Mouse (Mus musculus) limb, embryonic 11.5 days (tissue): ENCODE results near the gene Grin2a. TPM values are rescaled to one million over a fixed set of nuclear protein-coding genes. Genes with fewer than 3 reads are reported as not detected.

Experiments
- ATAC-seq: fragments of 200-750 bp; cut with Nextera tagmentation; 2 replicates; pipeline ENCODE4 v1.8.0; 2017; ENCODE audit warnings: low read depth; ENCODE audit not compliant: insufficient number of reproducible peaks, low FRiP score, low TSS enrichment
- DNase-seq: peaks from one replicate; pipeline ENCODE4 v3.0.0-alpha.2; 2015; ENCODE audit warnings: low spot score
- H3K27ac ChIP-seq: fragments of 300-500 bp; sonication (generic); replicated peaks from 2 replicates; pipeline ENCODE4 v1.5.1; 2014; ENCODE audit warnings: low read depth, mild to moderate bottlenecking, low read length
- H3K27me3 ChIP-seq: fragments of 300-500 bp; sonication (generic); 2 replicates; pipeline ENCODE4 v1.6.1; 2014; ENCODE audit warnings: mild to moderate bottlenecking, low read length, mixed read lengths; ENCODE audit not compliant: control insufficient read depth, insufficient read depth
- H3K36me3 ChIP-seq: fragments of 300-500 bp; sonication (generic); 2 replicates; pipeline ENCODE4 v1.6.1; 2014; ENCODE audit warnings: mild to moderate bottlenecking, low read length, moderate library complexity, mixed read lengths; ENCODE audit not compliant: control insufficient read depth, insufficient read depth
- H3K4me1 ChIP-seq: fragments of 300-500 bp; sonication (generic); 2 replicates; pipeline ENCODE4 v1.6.1; 2014; ENCODE audit warnings: low read length, mixed read lengths; ENCODE audit not compliant: control insufficient read depth, insufficient read depth
- H3K4me2 ChIP-seq: fragments of 300-500 bp; sonication (generic); 2 replicates; pipeline ENCODE4 v1.6.1; 2014; ENCODE audit warnings: low read depth, mild to moderate bottlenecking, moderate library complexity; ENCODE audit not compliant: severe bottlenecking
- H3K4me3 ChIP-seq: fragments of 300-500 bp; sonication (generic); 2 replicates; pipeline ENCODE4 v1.5.1; 2014; ENCODE audit warnings: low read depth, low read length
- H3K9ac ChIP-seq: fragments of 300-500 bp; sonication (generic); 2 replicates; pipeline ENCODE4 v1.6.1; 2014; ENCODE audit warnings: mild to moderate bottlenecking, low read length
- H3K9me3 ChIP-seq: fragments of 300-500 bp; sonication (generic); 2 replicates; pipeline ENCODE4 v1.6.1; 2016; ENCODE audit warnings: low read length; ENCODE audit not compliant: control insufficient read depth
- WGBS: fragments of 180-500 bp; shearing (Covaris S2); extraction: QIAGEN DNeasy Blood & Tissue Kit; methylation state at CpG from one replicate; pipeline ENCODE4 v1.1.7; 2014; 5-methylcytosine and 5-hydroxymethylcytosine counted together
- polyA plus RNA-seq: library from polyadenylated mRNA; unstranded; fragments of >200 nt; fragmentation: Nextera tagmentation; extraction: Ambion mirVana; gene quantifications from 2 replicates; pipeline ENCODE4 v1.2.1, GENCODE M21; 2014

Gene Grin2a
- polyA plus RNA-seq, 1 experiment from 2014 or later: 0.16 TPM

DNA sequence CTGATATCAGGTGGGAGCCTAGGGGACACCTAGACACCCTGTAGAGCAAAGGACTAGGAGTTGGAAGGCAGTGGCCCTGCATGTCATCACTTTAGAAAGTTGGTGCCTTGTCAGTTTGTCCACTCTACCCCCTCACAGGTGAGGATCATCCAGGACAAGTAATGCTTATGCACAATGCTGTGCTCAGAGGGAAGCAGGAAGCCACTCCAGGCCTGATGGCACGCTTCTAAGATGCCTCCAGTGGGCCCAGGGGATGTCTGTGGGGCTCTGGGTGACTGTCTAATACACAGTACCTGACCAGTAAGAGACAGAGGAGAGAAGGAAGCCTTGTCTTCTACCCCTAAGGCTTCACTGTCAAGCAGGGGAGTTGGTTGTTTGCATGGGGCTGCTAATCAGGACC lies 7.6 kb upstream of the Grin2a start:
- Histone ChIP-seq H3K9me3 (no peaks in the 10 kb centered on the region), H3K4me1 (no peaks in the 10 kb centered on the region), H3K36me3 (no peaks in the 10 kb centered on the region), H3K4me2 (no peak overlapping the region), H3K27me3 (no peaks in the 10 kb centered on the region), H3K9ac (no peak overlapping the region), H3K27ac (no peak overlapping the region), H3K4me3 (no peak overlapping the region)
- no peak for ATAC-seq
- DNase-seq: no peak
- WGBS: 65% methylated on average over 1 of the region's 1 CpGs

DNA sequence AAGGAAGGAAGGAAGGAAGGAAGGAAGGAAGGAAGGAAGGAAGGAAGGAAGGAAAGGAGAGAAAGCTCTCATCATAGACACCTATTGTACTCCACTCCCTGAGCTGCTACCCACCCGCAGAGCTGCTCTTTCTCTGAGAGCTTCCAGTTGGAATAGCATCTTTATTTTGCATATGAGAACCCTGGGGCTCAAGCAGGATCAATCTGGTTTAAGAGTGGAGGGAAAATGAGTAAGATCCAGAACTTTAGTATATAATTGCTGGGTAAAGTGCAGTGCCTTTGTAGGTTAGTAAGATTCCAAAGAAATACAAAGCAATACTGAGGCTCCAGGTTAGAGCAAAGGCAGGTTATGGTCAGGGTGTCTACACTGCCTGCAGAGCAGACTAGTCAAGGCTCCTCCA lies 6.2 kb upstream of the Grin2a start:
- 61% methylated on average over 1 of the region's 1 CpGs for WGBS
- no peaks in the 10 kb centered on the region for H3K4me1 ChIP-seq
- ATAC-seq (no peak), DNase-seq (no peak)
- H3K4me2 ChIP-seq: no peak overlapping the region
- H3K9me3 ChIP-seq: no peaks in the 10 kb centered on the region
- peaks cover 4% of the 10 kb centered on the region; the same call in 1 of the 2 replicates for H3K27me3 ChIP-seq
- H3K9ac ChIP-seq: no peak overlapping the region
- no peak overlapping the region for H3K4me3 ChIP-seq
- H3K27ac ChIP-seq: no peak overlapping the region
- no peaks in the 10 kb centered on the region for H3K36me3 ChIP-seq

DNA sequence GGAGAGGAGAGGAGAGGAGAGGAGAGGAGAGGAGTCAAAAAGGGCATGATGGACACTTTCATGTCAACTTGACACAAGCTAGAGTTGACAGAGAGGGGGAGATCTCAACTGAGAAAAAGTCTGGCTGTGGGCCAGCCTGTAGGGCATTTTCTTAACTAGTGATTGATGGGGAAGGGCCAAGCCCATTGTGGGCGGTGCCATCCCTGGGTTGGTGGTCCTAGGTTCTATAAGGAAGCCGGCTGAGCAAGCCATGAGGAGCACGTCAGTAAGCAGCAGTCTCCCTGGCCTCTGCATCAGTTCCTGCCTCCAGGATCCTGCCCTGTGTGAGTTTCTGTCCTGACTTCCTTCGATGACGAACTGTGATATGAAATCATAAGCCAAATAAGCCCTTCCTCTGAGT lies 4.6 kb upstream of the Grin2a start:
- 70% methylated on average over 5 of the region's 5 CpGs for WGBS
- ATAC-seq (no peak), DNase-seq (no peak)
- no peaks in the 10 kb centered on the region; the same call in 1 of the 2 replicates for H3K4me1 ChIP-seq
- no peaks in the 10 kb centered on the region for H3K9me3 ChIP-seq
- no peaks in the 10 kb centered on the region for H3K36me3 ChIP-seq
- no peak overlapping the region for H3K9ac ChIP-seq
- no peak overlapping the region for H3K27ac ChIP-seq
- no peak overlapping the region for H3K4me2 ChIP-seq
- no peak overlapping the region for H3K4me3 ChIP-seq
- H3K27me3 ChIP-seq: peaks cover 20% of the 10 kb centered on the region

DNA sequence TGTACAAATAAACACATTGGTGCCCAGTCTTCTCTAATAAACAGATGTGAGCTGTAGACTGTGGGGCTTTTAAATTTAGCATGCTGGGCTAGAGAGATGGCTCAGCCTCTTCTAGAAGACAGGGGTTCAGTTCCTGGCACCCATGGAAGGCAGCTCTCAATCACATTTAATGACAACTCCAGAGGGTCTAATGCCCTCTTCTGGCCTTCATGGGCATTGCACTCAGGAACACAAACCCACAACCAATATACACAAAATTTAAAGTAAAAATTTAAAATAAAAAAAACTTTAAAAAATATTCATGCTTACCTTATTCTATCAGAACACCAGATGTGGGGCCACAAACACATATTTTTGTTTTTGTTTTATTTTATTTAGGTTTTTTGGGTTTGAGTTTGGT lies 2.6 kb upstream of the Grin2a start:
- Histone ChIP-seq H3K4me1 (peaks cover 8% of the 10 kb centered on the region), H3K9me3 (no peaks in the 10 kb centered on the region), H3K9ac (no peak overlapping the region), H3K4me2 (no peak overlapping the region), H3K4me3 (no peak overlapping the region), H3K36me3 (no peaks in the 10 kb centered on the region), H3K27me3 (peaks cover 40% of the 10 kb centered on the region), H3K27ac (no peak overlapping the region)
- DNase-seq (no peak), ATAC-seq (no peak)

DNA sequence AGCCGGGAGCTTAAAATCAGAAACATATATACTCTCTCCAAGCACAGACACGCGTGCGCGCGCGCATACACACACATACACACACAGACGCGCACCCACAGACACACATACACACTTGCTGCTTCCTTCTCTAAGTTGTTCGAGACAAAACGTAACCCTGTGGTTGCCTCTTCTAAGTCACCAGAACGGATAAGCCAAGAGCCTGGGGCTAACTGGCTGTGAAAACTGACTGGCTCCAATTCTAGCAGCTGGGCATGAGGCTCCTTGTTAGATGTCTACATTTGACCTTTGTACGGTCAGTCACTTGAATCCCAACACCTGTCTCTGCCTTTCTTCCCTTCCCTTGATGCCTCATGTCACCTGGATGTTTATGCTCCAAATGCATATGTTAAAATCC lies 452 bp upstream of the Grin2a start:
- Histone ChIP-seq H3K36me3 (no peaks in the 10 kb centered on the region), H3K4me2 (peak overlapping the region; percentile 58), H3K9ac (no peak overlapping the region), H3K27me3 (peaks cover 59% of the 10 kb centered on the region), H3K4me1 (peaks cover 15% of the 10 kb centered on the region), H3K27ac (no peak overlapping the region), H3K9me3 (no peaks in the 10 kb centered on the region), H3K4me3 (peak overlapping the region; percentile 30)
- DNase-seq: no peak
- WGBS: 25% methylated on average over 13 of the region's 13 CpGs
- ATAC-seq: no peak

DNA sequence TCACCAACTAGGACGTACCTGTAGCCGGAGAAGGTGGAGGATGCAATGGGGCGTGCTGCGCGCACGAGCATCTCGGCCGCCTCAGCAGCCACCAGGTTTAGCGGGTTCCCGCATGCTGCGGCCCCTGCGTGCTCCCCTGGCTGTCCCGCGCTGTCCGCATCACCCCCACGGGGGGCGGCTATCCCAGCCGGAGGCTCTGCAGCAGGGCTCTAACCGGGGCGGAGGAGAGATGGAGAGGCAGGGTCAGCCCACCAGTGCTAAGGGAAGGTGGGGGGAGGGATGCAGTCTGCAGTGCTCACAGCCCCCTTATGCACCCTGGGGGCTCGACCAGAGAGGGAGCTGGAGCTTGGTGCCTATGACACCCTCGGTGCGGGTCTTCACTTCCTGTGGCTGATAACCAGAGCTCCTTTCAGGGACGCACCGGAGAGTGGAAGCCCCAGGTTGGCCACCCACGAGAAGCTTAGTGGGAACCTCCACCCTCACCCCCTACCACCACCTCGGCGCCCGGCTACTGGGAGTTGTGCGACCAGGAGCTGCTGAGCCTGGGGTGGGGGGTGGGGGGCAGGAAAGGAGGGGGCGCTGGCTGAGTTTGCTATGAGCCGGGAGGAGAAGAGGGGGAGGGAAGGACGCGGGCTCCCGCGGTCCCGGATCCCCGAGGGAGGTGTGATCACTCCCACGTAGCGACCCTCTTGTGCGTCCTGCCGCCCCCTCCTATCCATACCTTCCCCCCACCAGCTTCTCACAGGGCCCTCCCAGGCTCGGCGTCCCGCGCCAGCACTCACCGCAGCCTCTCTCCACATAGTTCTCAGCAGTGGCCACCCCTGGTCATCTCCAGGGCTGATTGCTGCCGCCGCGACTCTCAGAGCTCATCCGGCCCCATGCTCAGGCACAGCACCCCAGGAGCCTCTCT lies 1.1 kb downstream of the Grin2a start:
- H3K4me3 ChIP-seq: peak overlapping the region; percentile 30
- H3K27me3 ChIP-seq: peaks cover 59% of the 10 kb centered on the region
- no peak overlapping the region for H3K27ac ChIP-seq
- peaks cover 15% of the 10 kb centered on the region for H3K4me1 ChIP-seq
- H3K9me3 ChIP-seq: no peaks in the 10 kb centered on the region
- DNase-seq: no peak
- ATAC-seq: no peak
- H3K4me2 ChIP-seq: peak overlapping the region; percentile 58
- no peaks in the 10 kb centered on the region for H3K36me3 ChIP-seq
- WGBS: under 1% methylated on average over 44 of the region's 51 CpGs
- no peak overlapping the region for H3K9ac ChIP-seq

DNA sequence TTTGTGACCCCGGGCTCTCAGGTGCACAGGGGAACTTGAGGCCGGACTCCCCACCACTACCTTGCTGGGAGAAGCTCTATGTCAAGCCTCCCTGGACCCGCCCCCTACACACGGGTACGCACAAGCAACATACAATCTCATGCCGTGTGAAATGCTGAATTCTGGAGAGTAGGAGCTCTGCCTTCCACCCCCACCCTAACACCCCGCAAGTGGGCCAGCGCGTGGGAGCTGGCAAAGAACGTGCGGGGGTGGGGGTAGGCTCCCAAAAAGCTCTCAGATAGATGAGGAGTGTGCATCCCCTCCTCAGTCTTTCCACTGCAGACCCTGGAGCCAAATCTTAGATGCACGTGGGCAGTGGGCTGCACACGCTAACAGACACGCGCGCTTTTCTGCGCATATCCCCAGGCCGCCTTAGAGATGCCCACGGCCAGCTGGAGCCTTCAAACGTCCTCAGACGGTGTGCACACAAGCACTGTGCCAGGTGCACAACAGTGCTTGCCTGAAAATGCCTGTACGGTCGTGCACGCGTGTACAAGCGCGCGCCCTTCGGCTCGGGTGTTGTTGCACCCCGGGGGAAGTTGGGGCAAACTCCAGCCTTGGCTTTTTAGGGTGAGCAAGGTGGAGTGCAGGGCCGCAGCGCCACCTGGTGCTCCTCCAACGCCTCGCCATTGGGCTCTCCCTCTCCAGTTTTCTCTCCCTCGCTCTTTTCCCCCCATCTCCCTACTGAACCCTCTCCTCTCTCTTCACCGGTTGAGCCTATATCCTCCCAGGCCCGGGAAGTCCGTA lies 1.9 kb downstream of the Grin2a start:
- peak overlapping the region; percentile 30 for H3K4me3 ChIP-seq
- H3K36me3 ChIP-seq: no peaks in the 10 kb centered on the region
- DNase-seq (peak; percentile 77), ATAC-seq (peak; percentile 56)
- peaks cover 59% of the 10 kb centered on the region for H3K27me3 ChIP-seq
- H3K27ac ChIP-seq: no peak overlapping the region
- under 1% methylated on average over 39 of the region's 39 CpGs for WGBS
- H3K4me2 ChIP-seq: peak overlapping the region; percentile 58
- no peak overlapping the region for H3K9ac ChIP-seq
- peaks cover 15% of the 10 kb centered on the region for H3K4me1 ChIP-seq
- H3K9me3 ChIP-seq: no peaks in the 10 kb centered on the region

DNA sequence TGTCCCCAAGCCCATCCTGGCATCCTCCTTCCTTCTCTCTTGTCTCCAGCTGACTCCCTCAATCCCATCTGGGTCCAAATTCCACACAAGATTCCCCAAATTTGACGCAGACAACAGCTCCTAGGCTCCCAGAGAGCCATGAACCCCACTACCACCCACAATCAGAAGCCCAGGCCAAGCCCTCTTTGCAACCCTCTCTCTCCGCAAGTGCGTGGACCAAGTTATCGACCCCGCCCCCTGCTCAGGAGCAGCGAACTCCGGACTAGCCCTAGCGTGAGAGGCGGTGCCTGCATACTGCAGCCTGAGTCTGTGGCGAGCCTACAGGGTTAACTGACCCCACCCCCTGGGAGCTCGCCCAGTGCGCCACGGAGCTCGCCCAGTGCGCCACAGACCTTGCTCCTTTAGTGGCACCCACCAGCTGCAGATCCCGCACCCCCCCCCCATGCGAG lies 2.6 kb downstream of the Grin2a start:
- H3K27ac ChIP-seq: no peak overlapping the region
- H3K4me1 ChIP-seq: peaks cover 15% of the 10 kb centered on the region
- peak overlapping the region; percentile 58; the same call in 1 of the 2 replicates for H3K4me2 ChIP-seq
- ATAC-seq: peak; percentile 44
- H3K9me3 ChIP-seq: no peaks in the 10 kb centered on the region
- H3K36me3 ChIP-seq: no peaks in the 10 kb centered on the region
- H3K9ac ChIP-seq: no peak overlapping the region
- peak overlapping the region; percentile 30; the same call in 1 of the 2 replicates for H3K4me3 ChIP-seq
- H3K27me3 ChIP-seq: peaks cover 59% of the 10 kb centered on the region
- DNase-seq: peak; percentile 53
- WGBS: under 1% methylated on average over 17 of the region's 17 CpGs
